Mouse (Mus musculus) brain, embryonic 14.5 days (tissue): ENCODE results near the gene Erich3.

Source experiments
- CTCF ChIP-seq: fragments of 200-500 bp; IDR thresholded peaks from 2 replicates; pipeline ENCODE4 v1.5.1; 2012; ENCODE audit warnings: inconsistent platforms, mild to moderate bottlenecking, moderate library complexity, borderline replicate concordance; ENCODE audit not compliant: insufficient read depth, insufficient read length; ENCODE audit errors: extremely low read depth
- POLR2A ChIP-seq: fragments of 200-500 bp; IDR thresholded peaks from 2 replicates; pipeline ENCODE4 v1.6.1; 2012; ENCODE audit warnings: mild to moderate bottlenecking, inconsistent platforms, borderline replicate concordance; ENCODE audit not compliant: poor library complexity, insufficient read depth, insufficient read length, severe bottlenecking; ENCODE audit errors: extremely low read depth

GRCm38 (mm10) chr3:154651192-154651821 lies 12.4 kb upstream of the Erich3 start:
- TF ChIP-seq CTCF = no peak
- TF ChIP-seq POLR2A = no peak
